Mouse (Mus musculus) hindbrain, postnatal 0 days (tissue): ENCODE results near the gene 1700069L16Rik. TPM values are rescaled to one million over a fixed set of nuclear protein-coding genes. Genes with fewer than 3 reads are reported as not detected.

Experiments used
- ATAC-seq: fragments of 200-750 bp; cut with Nextera tagmentation; 2 replicates; pipeline ENCODE4 v1.8.0; 2017; ENCODE audit warnings: mild to moderate bottlenecking, moderate TSS enrichment, moderate library complexity
- DNase-seq: peaks from one replicate; pipeline ENCODE4 v3.0.0-alpha.2; 2015; ENCODE audit warnings: low spot score
- H3K27ac ChIP-seq: fragments of 300-500 bp; sonication (generic); 2 replicates; pipeline ENCODE4 v1.5.1; 2014; ENCODE audit warnings: mild to moderate bottlenecking
- H3K27me3 ChIP-seq: fragments of 300-500 bp; sonication (generic); 2 replicates; pipeline ENCODE4 v1.6.1; 2014; ENCODE audit warnings: low read length, mixed read lengths; ENCODE audit not compliant: insufficient read depth
- H3K36me3 ChIP-seq: fragments of 300-500 bp; sonication (generic); 2 replicates; pipeline ENCODE4 v1.6.1; 2014; ENCODE audit warnings: low read length, mixed read lengths; ENCODE audit not compliant: insufficient read depth
- H3K4me1 ChIP-seq: fragments of 300-500 bp; sonication (generic); 2 replicates; pipeline ENCODE4 v1.6.1; 2014; ENCODE audit warnings: antibody characterized with exemption, low read length, mixed read lengths; ENCODE audit not compliant: insufficient read depth
- H3K4me2 ChIP-seq: fragments of 300-500 bp; sonication (generic); 2 replicates; pipeline ENCODE4 v1.6.1; 2014; ENCODE audit warnings: low read depth, mild to moderate bottlenecking, low read length, moderate library complexity, mixed read lengths
- H3K4me3 ChIP-seq: fragments of 300-500 bp; sonication (generic); 2 replicates; pipeline ENCODE4 v1.5.1; 2014; ENCODE audit warnings: low read length
- H3K9ac ChIP-seq: fragments of 300-500 bp; sonication (generic); replicated peaks from 2 replicates; pipeline ENCODE4 v1.6.1; 2014; ENCODE audit warnings: mild to moderate bottlenecking, low read length, moderate library complexity, mixed read lengths
- H3K9me3 ChIP-seq: fragments of 300-500 bp; sonication (generic); 2 replicates; pipeline ENCODE4 v1.6.1; 2016; ENCODE audit warnings: low read length, mixed read lengths
- CTCF ChIP-seq: IDR thresholded peaks from 2 replicates; pipeline ENCODE4 v1.5.1; 2016; ENCODE audit warnings: antibody characterized with exemption, control low read depth, low read depth
- WGBS: fragments of 180-500 bp; shearing (Covaris S2); extraction: QIAGEN DNeasy Blood & Tissue Kit; methylation state at CpG from one replicate; pipeline ENCODE4 v1.1.7; 2014; 5-methylcytosine and 5-hydroxymethylcytosine counted together
- polyA plus RNA-seq: library from polyadenylated mRNA; unstranded; fragments of >200 nt; fragmentation: Nextera tagmentation; extraction: Ambion mirVana; gene quantifications from 2 replicates; pipeline ENCODE4 v1.2.1, GENCODE M21; 2015
- total RNA-seq: library from RNA; depleted of rRNA; stranded (reverse); fragments of >200 nt; gene quantifications from 2 replicates; pipeline ENCODE4 v1.2.3, GENCODE M21; 2014

The 1700069L16Rik gene
- total and polyA plus RNA-seq, 2 experiments from 2014 or later = not detected

DNA sequence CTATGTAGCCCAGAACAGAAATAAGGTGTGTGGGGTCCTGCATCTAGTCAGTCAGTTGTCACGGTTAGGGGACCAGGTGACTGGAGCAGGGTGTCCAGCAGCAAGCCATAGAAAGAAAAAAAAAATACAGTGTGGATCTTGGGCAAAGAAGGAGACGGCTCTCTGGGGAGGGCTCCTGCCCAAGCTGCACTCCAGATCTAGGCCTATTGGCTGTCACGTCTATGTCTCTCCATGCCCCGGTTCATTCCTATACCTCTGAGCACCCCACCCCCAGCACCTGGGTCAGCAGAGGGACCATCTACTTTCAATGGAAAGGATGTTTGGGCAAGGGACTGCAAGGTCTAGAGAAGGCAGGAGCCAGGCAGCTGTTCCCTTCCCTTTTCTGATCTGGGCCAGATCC, 45.1 kb downstream of the 1700069L16Rik start:
- Histone ChIP-seq H3K27ac (no peak overlapping the region), H3K4me2 (no peak overlapping the region), H3K9ac (no peak overlapping the region), H3K4me3 (no peak overlapping the region), H3K36me3 (no peaks in the 10 kb centered on the region), H3K9me3 (no peaks in the 10 kb centered on the region), H3K4me1 (no peaks in the 10 kb centered on the region; the same call in 1 of the 2 replicates), H3K27me3 (no peaks in the 10 kb centered on the region)
- WGBS = 93% methylated on average over 4 of the region's 4 CpGs
- ATAC-seq (no peak), DNase-seq (no peak)
- TF ChIP-seq CTCF = no peak

DNA sequence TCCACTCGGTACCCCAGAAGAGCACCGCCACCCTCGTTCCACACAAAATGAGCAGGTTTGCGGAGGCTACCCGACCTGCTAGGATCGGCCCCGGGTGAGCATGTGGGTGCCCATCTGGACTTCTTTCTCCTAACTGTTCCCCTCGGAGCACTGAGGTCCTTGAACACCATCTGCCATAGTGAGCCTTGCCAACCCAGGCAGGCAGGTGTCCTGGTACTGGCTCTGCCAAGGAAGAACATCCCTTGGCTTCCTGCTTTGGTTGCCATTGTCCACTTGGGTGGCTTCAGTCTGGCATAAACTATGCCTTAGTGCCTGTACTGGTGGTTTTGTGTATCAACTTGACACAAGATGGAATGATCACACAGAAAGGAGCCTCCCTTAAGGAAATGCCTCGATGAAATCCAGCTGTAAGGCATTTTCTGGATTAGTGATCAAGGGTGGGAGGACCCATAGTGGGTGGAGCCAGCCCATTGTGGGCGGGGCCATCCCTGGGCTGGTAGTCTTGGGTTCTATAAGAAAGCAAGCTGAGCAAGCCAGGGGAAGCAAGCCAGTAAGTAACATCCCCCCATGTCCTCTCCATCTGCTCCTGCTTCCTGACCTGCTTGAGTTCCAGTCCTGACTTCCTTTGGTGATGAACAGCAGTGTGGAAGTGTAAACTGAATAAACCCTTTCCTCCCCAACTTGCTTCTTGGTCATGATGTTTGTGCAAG, 45.7 kb downstream of the 1700069L16Rik start:
- DNase-seq (peak; percentile 75), ATAC-seq (peak; percentile 64; the same call in 1 of the 2 replicates)
- Histone ChIP-seq H3K36me3 (no peaks in the 10 kb centered on the region), H3K4me1 (no peaks in the 10 kb centered on the region; the same call in 1 of the 2 replicates), H3K27me3 (no peaks in the 10 kb centered on the region), H3K27ac (no peak overlapping the region), H3K4me2 (no peak overlapping the region), H3K9me3 (no peaks in the 10 kb centered on the region), H3K9ac (no peak overlapping the region), H3K4me3 (no peak overlapping the region)
- no peak for TF ChIP-seq CTCF
- 49% methylated on average over 10 of the region's 10 CpGs for WGBS

DNA sequence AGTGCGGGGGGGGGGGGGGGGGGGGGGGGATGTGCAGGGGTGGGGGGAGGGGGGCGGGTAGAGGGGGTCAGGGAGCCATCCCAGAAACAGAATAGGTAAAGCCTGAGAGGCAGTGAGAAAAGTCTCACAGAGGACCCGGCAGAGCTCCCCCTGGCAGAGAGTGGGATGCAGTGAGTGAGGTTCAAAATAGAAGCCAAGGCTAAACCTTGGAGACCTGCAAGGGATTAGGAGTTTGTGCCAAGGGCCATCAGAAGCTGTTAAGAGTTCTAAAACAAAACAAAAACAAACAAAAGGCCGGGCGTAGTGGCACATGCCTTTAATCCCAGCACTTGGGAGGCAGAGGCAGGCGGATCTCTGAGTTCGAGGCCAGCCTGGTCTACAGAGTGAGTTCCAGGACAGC, 47.0 kb downstream of the 1700069L16Rik start:
- H3K4me3 ChIP-seq = no peak overlapping the region
- H3K27ac ChIP-seq = no peak overlapping the region
- no peak overlapping the region for H3K4me2 ChIP-seq
- H3K9ac ChIP-seq = no peak overlapping the region
- ATAC-seq = no peak
- no peaks in the 10 kb centered on the region for H3K4me1 ChIP-seq
- no peaks in the 10 kb centered on the region for H3K27me3 ChIP-seq
- no peak for TF ChIP-seq CTCF
- 83% methylated on average over 5 of the region's 7 CpGs for WGBS
- no peaks in the 10 kb centered on the region for H3K9me3 ChIP-seq
- H3K36me3 ChIP-seq = no peaks in the 10 kb centered on the region
- no peak for DNase-seq

DNA sequence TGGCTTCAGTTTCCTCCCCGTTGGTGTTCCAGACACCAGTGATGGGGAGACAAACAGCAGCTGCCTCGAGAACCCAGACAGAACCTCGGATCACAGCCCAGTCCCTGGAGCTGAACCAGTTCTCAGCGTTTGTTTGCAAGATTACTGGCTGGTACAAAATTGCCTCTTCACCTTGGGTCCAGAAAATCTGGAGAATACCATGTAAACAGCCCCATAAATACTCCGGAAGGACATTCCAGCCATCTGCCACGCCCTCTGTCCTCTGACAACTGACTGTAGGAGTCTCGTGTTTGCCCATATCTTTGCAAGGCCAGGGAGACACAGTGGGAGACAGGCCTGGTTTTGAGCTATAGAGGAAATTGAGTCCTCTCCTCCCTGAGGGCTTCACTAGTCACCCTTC, 49.7 kb downstream of the 1700069L16Rik start:
- H3K9me3 ChIP-seq = no peaks in the 10 kb centered on the region
- no peak overlapping the region for H3K9ac ChIP-seq
- DNase-seq (no peak), ATAC-seq (no peak)
- H3K4me2 ChIP-seq = no peak overlapping the region
- WGBS = 73% methylated on average over 7 of the region's 7 CpGs
- no peaks in the 10 kb centered on the region; the same call in 1 of the 2 replicates for H3K27me3 ChIP-seq
- H3K4me3 ChIP-seq = no peak overlapping the region
- no peak for TF ChIP-seq CTCF
- no peaks in the 10 kb centered on the region for H3K36me3 ChIP-seq
- H3K27ac ChIP-seq = no peak overlapping the region
- no peaks in the 10 kb centered on the region for H3K4me1 ChIP-seq

DNA sequence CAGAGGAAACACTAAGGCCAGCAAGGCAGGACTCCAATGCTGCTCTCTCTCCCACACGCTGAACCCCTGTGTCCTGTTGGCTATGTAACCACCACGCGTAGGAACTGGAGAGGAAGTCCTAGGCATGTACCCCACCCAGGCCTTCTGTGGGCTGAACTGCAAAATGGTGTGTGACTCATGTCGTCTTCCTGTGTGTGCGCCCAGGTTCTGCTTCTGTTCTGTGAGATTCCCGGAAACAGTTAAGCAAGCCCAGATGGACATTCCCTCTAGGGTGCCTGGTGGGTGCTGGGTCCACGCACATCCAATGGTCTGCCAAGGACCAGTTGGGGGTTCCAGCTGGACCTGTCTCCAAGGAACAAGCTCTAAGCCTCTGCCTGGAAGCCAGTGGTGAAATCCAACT, 52.1 kb downstream of the 1700069L16Rik start:
- Histone ChIP-seq H3K9me3 (no peaks in the 10 kb centered on the region), H3K27ac (no peak overlapping the region), H3K4me2 (no peak overlapping the region), H3K27me3 (no peaks in the 10 kb centered on the region; the same call in 1 of the 2 replicates), H3K9ac (no peak overlapping the region), H3K4me3 (no peak overlapping the region), H3K36me3 (no peaks in the 10 kb centered on the region), H3K4me1 (no peaks in the 10 kb centered on the region)
- DNase-seq (no peak), ATAC-seq (no peak)
- TF ChIP-seq CTCF = no peak
- whole genome bisulfite sequencing = 84% methylated on average over 7 of the region's 7 CpGs

DNA sequence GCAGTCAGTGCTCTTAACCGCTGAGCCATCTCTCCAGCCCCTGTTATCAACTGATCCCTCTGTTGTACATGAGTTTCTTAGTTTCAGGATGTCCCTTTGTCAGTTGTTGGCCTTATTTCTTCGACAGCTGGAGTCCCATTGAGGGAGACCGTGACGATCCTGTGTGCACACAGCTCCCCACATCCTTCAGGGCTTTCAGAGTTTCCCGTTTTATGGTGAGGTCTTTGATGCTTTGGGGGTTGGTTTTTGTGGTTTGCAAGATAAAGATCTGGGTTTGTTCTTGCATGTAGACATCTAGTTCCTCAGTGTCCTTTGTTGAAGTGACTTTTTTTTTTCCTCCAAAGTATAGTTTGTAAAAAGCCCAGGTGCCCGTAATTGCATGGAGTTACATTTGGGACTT, 54.0 kb downstream of the 1700069L16Rik start:
- Histone ChIP-seq H3K36me3 (no peaks in the 10 kb centered on the region), H3K4me3 (no peak overlapping the region), H3K27me3 (no peaks in the 10 kb centered on the region; the same call in 1 of the 2 replicates), H3K4me1 (no peaks in the 10 kb centered on the region), H3K9ac (no peak overlapping the region), H3K9me3 (no peaks in the 10 kb centered on the region), H3K4me2 (no peak overlapping the region), H3K27ac (no peak overlapping the region)
- TF ChIP-seq CTCF = no peak
- ATAC-seq = no peak
- 72% methylated on average over 6 of the region's 6 CpGs for WGBS
- DNase-seq = no peak

DNA sequence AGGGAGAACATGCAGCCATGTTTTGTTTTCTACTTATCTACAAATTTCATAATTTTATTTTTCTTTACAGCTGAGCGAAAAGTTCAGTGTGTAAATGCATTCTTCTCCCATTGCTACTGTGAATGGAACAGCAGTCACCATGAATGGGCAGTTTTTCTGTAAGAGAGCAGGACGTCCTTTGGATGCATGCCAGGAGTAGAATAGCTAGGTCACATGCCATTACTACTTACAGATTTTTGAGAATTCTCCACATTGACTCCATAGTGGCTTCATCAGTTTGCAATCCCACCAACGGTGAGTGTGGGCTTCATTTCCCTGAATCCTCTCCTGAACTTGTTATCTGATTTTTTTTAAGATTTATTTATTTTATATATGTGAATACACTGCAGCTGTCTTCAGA, 54.5 kb downstream of the 1700069L16Rik start:
- H3K9me3 ChIP-seq = no peaks in the 10 kb centered on the region
- 62% methylated on average over 3 of the region's 3 CpGs for WGBS

More for the DNA sequence above, 54.5 kb downstream of the 1700069L16Rik start:
- Histone ChIP-seq H3K4me3 (no peak overlapping the region), H3K27ac (no peak overlapping the region), H3K36me3 (no peaks in the 10 kb centered on the region), H3K9ac (no peak overlapping the region), H3K4me2 (no peak overlapping the region), H3K4me1 (no peaks in the 10 kb centered on the region), H3K27me3 (no peaks in the 10 kb centered on the region; the same call in 1 of the 2 replicates)
- DNase-seq (no peak), ATAC-seq (no peak)
- no peak for TF ChIP-seq CTCF
